In the genomic region with DNA sequence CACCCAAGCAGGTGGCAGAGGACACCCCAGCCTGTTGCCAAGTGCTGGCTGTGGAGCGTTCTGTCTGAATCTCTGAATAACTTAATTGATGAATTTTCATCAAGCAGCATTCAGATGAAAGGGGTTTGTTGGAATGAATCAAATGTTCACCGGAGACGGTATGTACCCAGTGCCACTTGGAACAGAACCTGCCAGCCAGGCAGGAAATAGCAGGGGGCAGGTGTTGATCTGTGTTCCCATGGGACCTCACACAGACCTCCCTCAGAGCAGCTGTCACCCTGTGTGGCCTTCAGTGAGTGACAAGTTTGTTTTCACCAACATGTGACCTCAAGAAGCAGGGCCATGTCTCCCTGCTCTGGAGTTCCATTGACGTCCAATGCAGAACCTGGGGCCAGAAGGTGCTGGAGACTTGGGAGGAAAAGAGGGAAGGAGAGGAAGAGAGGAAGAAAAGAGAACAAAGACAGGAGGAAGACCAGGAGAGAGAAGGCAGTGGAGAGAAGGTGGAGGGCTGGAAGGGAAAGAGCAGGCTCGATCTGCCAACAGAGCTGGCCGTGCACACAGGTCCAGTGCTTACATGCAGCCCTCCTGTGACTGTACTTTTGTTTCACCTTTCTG, we compare ENCODE assay signal across 26 mouse cellular contexts. TPM values are rescaled to one million over a fixed set of nuclear protein-coding genes. Genes with fewer than 3 reads are reported as not detected.
DNase-seq lines count a peak whose midpoint lies in the region; ATAC-seq and TF ChIP-seq lines count a peak whose summit lies in the region.
"Had no signal": no experiment of that assay in that cellular context is flagged by ENCODE, and none has a peak within 500 bp of the region (broad histone marks: within the 10 kb centered on the region; RNA-seq: fewer than 3 reads in every experiment).

No protein-coding gene starts in this region.

- no peak overlapping the region for H3ac ChIP-seq in myocyte (ENCODE audit: control insufficient read depth, insufficient read length)

- TF ChIP-seq POLR2A in myocyte (IDR thresholded peaks at IDR 0.05; ENCODE audit: insufficient read length, low read depth) = no peak

- no peak for DNase-seq in forebrain, postnatal 0 days
- DNase-seq in forebrain, embryonic 14.5 days (ENCODE audit: low spot score) = no peak
- DNase-seq in liver, embryonic 11.5 days (ENCODE audit: low spot score) = peak; percentile 17
- DNase-seq in liver = no peak
- peak; percentile 15 for DNase-seq in A20 (ENCODE audit: low read depth, low spot score)
- DNase-seq: cerebellum, adult 18-20 months; heart, adult 2 months; right cerebral cortex, postnatal 4 days; thymus, postnatal 4 days had no signal

- no peaks in the 10 kb centered on the region for H3K27me3 ChIP-seq in forebrain, postnatal 0 days (ENCODE audit: insufficient read depth, low read length)
- no peaks in the 10 kb centered on the region for H3K27me3 ChIP-seq in forebrain, embryonic 14.5 days (replicated peaks; ENCODE audit: control insufficient read depth, insufficient read depth, low read length)
- H3K27me3 ChIP-seq in liver, embryonic 11.5 days (replicated peaks; ENCODE audit: control insufficient read depth, insufficient read depth, low read length) = no peaks in the 10 kb centered on the region
- H3K27me3 ChIP-seq in myocyte (ENCODE audit: control insufficient read depth, insufficient read depth, insufficient read length) = peaks cover 6% of the 10 kb centered on the region
- H3K27me3 ChIP-seq in midbrain, embryonic 16.5 days (ENCODE audit: control insufficient read depth, insufficient read depth, low read depth, low read length) = no peaks in the 10 kb centered on the region
- H3K27me3 ChIP-seq: embryonic facial prominence, embryonic 13.5 days; forebrain, embryonic 13.5 days; limb, embryonic 15.5 days; Patski had no signal

- no peaks in the 10 kb centered on the region for H3K36me3 ChIP-seq in forebrain, postnatal 0 days (ENCODE audit: insufficient read depth)
- no peaks in the 10 kb centered on the region for H3K36me3 ChIP-seq in forebrain, embryonic 14.5 days (ENCODE audit: control insufficient read depth, insufficient read depth, low read length)
- H3K36me3 ChIP-seq in liver, embryonic 11.5 days (ENCODE audit: control insufficient read depth, insufficient read depth, low read length) = no peaks in the 10 kb centered on the region
- no peaks in the 10 kb centered on the region for H3K36me3 ChIP-seq in myocyte (ENCODE audit: control insufficient read depth, insufficient read depth)
- H3K36me3 ChIP-seq in midbrain, embryonic 16.5 days (ENCODE audit: control insufficient read depth, insufficient read depth, low read length) = no peaks in the 10 kb centered on the region
- H3K36me3 ChIP-seq: embryonic facial prominence, embryonic 13.5 days; limb, embryonic 15.5 days had no signal

- TF ChIP-seq CTCF in forebrain, postnatal 0 days (IDR thresholded peaks at IDR 0.05; ENCODE audit: low read depth) = no peak

- no peaks in the 10 kb centered on the region for H3K4me1 ChIP-seq in forebrain, postnatal 0 days (ENCODE audit: insufficient read depth)
- no peaks in the 10 kb centered on the region for H3K4me1 ChIP-seq in forebrain, embryonic 14.5 days (ENCODE audit: control insufficient read depth, insufficient read depth, low read length)
- H3K4me1 ChIP-seq in liver, embryonic 11.5 days (replicated peaks; ENCODE audit: control insufficient read depth, insufficient read depth, low read length) = no peaks in the 10 kb centered on the region
- no peaks in the 10 kb centered on the region for H3K4me1 ChIP-seq in midbrain, embryonic 16.5 days (ENCODE audit: control insufficient read depth, insufficient read depth, low read length)
- H3K4me1 ChIP-seq: embryonic facial prominence, embryonic 13.5 days; forebrain, embryonic 13.5 days; limb, embryonic 15.5 days had no signal

- no peaks in the 10 kb centered on the region for H3K79me2 ChIP-seq in myocyte (ENCODE audit: control insufficient read depth, insufficient read depth)

- H3K9ac ChIP-seq in forebrain, postnatal 0 days = no peak overlapping the region
- no peak overlapping the region for H3K9ac ChIP-seq in forebrain, embryonic 14.5 days (ENCODE audit: low read length)
- H3K9ac ChIP-seq in liver, embryonic 11.5 days (ENCODE audit: low read depth, low read length) = no peak overlapping the region
- no peak overlapping the region for H3K9ac ChIP-seq in midbrain, embryonic 16.5 days (ENCODE audit: low read depth, low read length)
- H3K9ac ChIP-seq: embryonic facial prominence, embryonic 13.5 days; forebrain, embryonic 13.5 days; limb, embryonic 15.5 days had no signal

- H3K27ac ChIP-seq in forebrain, postnatal 0 days (ENCODE audit: low read depth, low read length) = no peak overlapping the region
- no peak overlapping the region for H3K27ac ChIP-seq in forebrain, embryonic 14.5 days (ENCODE audit: low read depth, low read length)
- no peak overlapping the region for H3K27ac ChIP-seq in liver, embryonic 11.5 days (ENCODE audit: low read depth, low read length)
- no peak overlapping the region for H3K27ac ChIP-seq in midbrain, embryonic 16.5 days (ENCODE audit: low read length)
- H3K27ac ChIP-seq: embryonic facial prominence, embryonic 13.5 days; forebrain, embryonic 13.5 days; heart, adult 2 months; hindbrain, postnatal 0 days; limb, embryonic 15.5 days had no signal

- no peaks in the 10 kb centered on the region for H3K9me3 ChIP-seq in forebrain, postnatal 0 days (ENCODE audit: low read length)
- no peaks in the 10 kb centered on the region for H3K9me3 ChIP-seq in forebrain, embryonic 14.5 days (replicated peaks; ENCODE audit: control insufficient read depth, low read length)
- no peaks in the 10 kb centered on the region; the same call in 1 of the 2 replicates for H3K9me3 ChIP-seq in liver, embryonic 11.5 days (ENCODE audit: control insufficient read depth, low read length)
- H3K9me3 ChIP-seq in midbrain, embryonic 16.5 days (replicated peaks; ENCODE audit: control insufficient read depth, low read length, poor library complexity, severe bottlenecking) = peaks cover 4% of the 10 kb centered on the region; the same call in 1 of the 2 replicates
- H3K9me3 ChIP-seq: embryonic facial prominence, embryonic 13.5 days; forebrain, embryonic 13.5 days; limb, embryonic 15.5 days had no signal

- no peak overlapping the region for H3K4me3 ChIP-seq in forebrain, postnatal 0 days (ENCODE audit: low read depth, low read length)
- H3K4me3 ChIP-seq in forebrain, embryonic 14.5 days (ENCODE audit: low read depth, low read length) = no peak overlapping the region
- H3K4me3 ChIP-seq in liver, embryonic 11.5 days (ENCODE audit: low read depth, low read length) = no peak overlapping the region
- no peak overlapping the region for H3K4me3 ChIP-seq in myocyte
- H3K4me3 ChIP-seq in midbrain, embryonic 16.5 days (ENCODE audit: low read depth, low read length) = no peak overlapping the region
- H3K4me3 ChIP-seq: embryonic facial prominence, embryonic 13.5 days; forebrain, embryonic 13.5 days; heart, adult 2 months; limb, embryonic 15.5 days had no signal

- peak; percentile 58 for ATAC-seq in forebrain, postnatal 0 days
- no peak for ATAC-seq in forebrain, embryonic 14.5 days
- ATAC-seq in liver, embryonic 11.5 days (replicated peaks; ENCODE audit: low FRiP score) = no peak
- no peak for ATAC-seq in midbrain, embryonic 16.5 days
- ATAC-seq in frontal cortex, adult (ENCODE audit: low TSS enrichment) = no peak
- ATAC-seq: forebrain, embryonic 13.5 days; hindbrain, postnatal 0 days; lung, postnatal 0 days; Patski had no signal

- H3K4me2 ChIP-seq in forebrain, postnatal 0 days (ENCODE audit: low read depth) = no peak overlapping the region
- no peak overlapping the region for H3K4me2 ChIP-seq in forebrain, embryonic 14.5 days (ENCODE audit: low read length)
- H3K4me2 ChIP-seq in liver, embryonic 11.5 days = no peak overlapping the region
- no peak overlapping the region for H3K4me2 ChIP-seq in myocyte (ENCODE audit: low read depth)
- H3K4me2 ChIP-seq in midbrain, embryonic 16.5 days (ENCODE audit: low read length) = no peak overlapping the region
- H3K4me2 ChIP-seq: embryonic facial prominence, embryonic 13.5 days; forebrain, embryonic 13.5 days; limb, embryonic 15.5 days; midbrain, embryonic 11.5 days had no signal

- 51% methylated on average over 6 of the region's 6 CpGs for WGBS in forebrain, postnatal 0 days
- 71% methylated on average over 6 of the region's 6 CpGs for WGBS in forebrain, embryonic 14.5 days
- 74% methylated on average over 6 of the region's 6 CpGs for WGBS in liver, embryonic 11.5 days
- 69% methylated on average over 6 of the region's 6 CpGs for WGBS in midbrain, embryonic 16.5 days

TF ChIP-seq in myocyte, 11 proteins besides CTCF, POLR2A, EP300 and RAD21:
- TF ChIP-seq E2F4 (IDR thresholded peaks at IDR 0.05; ENCODE audit: insufficient read depth) = no peak
- peak in 2 of 3 experiments; percentile 70 to 96 for TF ChIP-seq MYOD1 (IDR thresholded peaks at IDR 0.05; ENCODE audit: control insufficient read depth in 1 of 3, insufficient read length in 2 of 3, low read depth in 2 of 3)
- no peak for TF ChIP-seq CEBPB (IDR thresholded peaks at IDR 0.05; ENCODE audit: insufficient read depth, poor library complexity, severe bottlenecking)
- TF ChIP-seq MYOG (IDR thresholded peaks at IDR 0.05; ENCODE audit: control insufficient read depth in 1 of 3, insufficient read depth in 1 of 3, insufficient read length in 2 of 3, low read depth in 2 of 3) = peak in 1 of 3 experiments; percentile 87
- peak; percentile 8 for TF ChIP-seq USF1 (IDR thresholded peaks at IDR 0.05; ENCODE audit: low read depth)
- peak; percentile 60 for TF ChIP-seq TCF3 (IDR thresholded peaks at IDR 0.05; ENCODE audit: insufficient read length, low read depth)

RNA-seq across cellular contexts. Expression of gene 1700021F07Rik, which starts 57.3 kb away (rescaled TPM):
- not detected in 2 replicates for total RNA-seq in forebrain, postnatal 0 days (2014; rRNA removed)
- not detected in 2 replicates for polyA plus RNA-seq in forebrain, postnatal 0 days (2015; fragmentation: Nextera tagmentation; extraction: Ambion mirVana)
- polyA plus RNA-seq in forebrain, embryonic 14.5 days (2014; fragmentation: Nextera tagmentation; extraction: Ambion mirVana) = not detected in 2 replicates
- polyA plus RNA-seq in liver, embryonic 11.5 days (2014; fragmentation: Nextera tagmentation; extraction: Ambion mirVana) = not detected in 2 replicates
- polyA plus RNA-seq in myocyte (2012; fragmentation: generic; extraction: Trizol) = not detected
- not detected in 2 replicates for polyA plus RNA-seq in midbrain, embryonic 16.5 days (2015; fragmentation: Nextera tagmentation; extraction: Ambion mirVana)
- total RNA-seq: common myeloid progenitor, adult 5-6 weeks; gastrocnemius, adult 18-20 months; heart, adult 2 months; hindbrain, postnatal 0 days; layer of hippocampus, adult 18-20 months; left cerebral cortex, adult 8-10 months had no signal
- polyA plus RNA-seq: brain, embryonic 14.5 days; embryonic facial prominence, embryonic 13.5 days; forebrain, embryonic 13.5 days; heart, adult 2 months; heart, postnatal 0 days; hindbrain, postnatal 0 days; kidney, embryonic 14.5 days; limb, embryonic 15.5 days; lung, postnatal 0 days; midbrain, embryonic 11.5 days; Patski had no signal

Comparison
In these comparisons a context has a peak if more than half of its experiments do, and no peak if none do; other contexts are left out.
1. DNase-seq: peak in liver, embryonic 11.5 days (single experiment) and A20 (single experiment); none in forebrain, postnatal 0 days (single experiment), forebrain, embryonic 14.5 days (single experiment) and liver (single experiment).